ENCODE assay signal across 24 mouse cellular contexts in genomic region chr1:15958661-15959060, GRCm38 (mm10).
DNase-seq lines count a peak whose midpoint lies in the region; ATAC-seq and TF ChIP-seq lines count a peak whose summit lies in the region.
"Had no signal": no experiment of that assay in that cellular context is flagged by ENCODE, and none has a peak within 500 bp of the region (broad histone marks: within the 10 kb centered on the region; RNA-seq: fewer than 3 reads in every experiment).

No protein-coding gene starts in this region.

- H3K9ac ChIP-seq in embryonic facial prominence, embryonic 14.5 days (ENCODE audit: low read depth, low read length), result no peak overlapping the region
- no peak overlapping the region for H3K9ac ChIP-seq in midbrain, embryonic 14.5 days (replicated peaks; ENCODE audit: low read length)
- no peak overlapping the region for H3K9ac ChIP-seq in midbrain, postnatal 0 days (replicated peaks; ENCODE audit: low read length, poor library complexity, severe bottlenecking)
- no peak overlapping the region for H3K9ac ChIP-seq in limb, embryonic 13.5 days
- H3K9ac ChIP-seq: embryonic facial prominence, embryonic 12.5 days; forebrain, embryonic 12.5 days; forebrain, embryonic 15.5 days; heart, embryonic 12.5 days; heart, embryonic 15.5 days; hindbrain, embryonic 14.5 days had no signal

- H3K27me3 ChIP-seq in embryonic facial prominence, embryonic 14.5 days (replicated peaks; ENCODE audit: control insufficient read depth, insufficient read depth, low read length), result no peaks in the 10 kb centered on the region
- H3K27me3 ChIP-seq in embryonic facial prominence, embryonic 10.5 days (replicated peaks; ENCODE audit: low read depth, poor library complexity, severe bottlenecking), result no peaks in the 10 kb centered on the region
- H3K27me3 ChIP-seq in midbrain, embryonic 14.5 days (ENCODE audit: control insufficient read depth, insufficient read depth, low read length), result no peaks in the 10 kb centered on the region
- no peaks in the 10 kb centered on the region for H3K27me3 ChIP-seq in midbrain, postnatal 0 days (ENCODE audit: insufficient read depth, low read length)
- no peaks in the 10 kb centered on the region for H3K27me3 ChIP-seq in limb, embryonic 13.5 days
- H3K27me3 ChIP-seq: embryonic facial prominence, embryonic 12.5 days; forebrain, embryonic 12.5 days; forebrain, embryonic 15.5 days; heart, embryonic 12.5 days; heart, embryonic 15.5 days had no signal

- H3K9me3 ChIP-seq in embryonic facial prominence, embryonic 14.5 days (ENCODE audit: control insufficient read depth, low read length), result no peaks in the 10 kb centered on the region
- no peaks in the 10 kb centered on the region for H3K9me3 ChIP-seq in embryonic facial prominence, embryonic 10.5 days
- H3K9me3 ChIP-seq in midbrain, embryonic 14.5 days (ENCODE audit: control insufficient read depth, low read length), result no peaks in the 10 kb centered on the region
- H3K9me3 ChIP-seq in midbrain, postnatal 0 days (ENCODE audit: low read length), result no peaks in the 10 kb centered on the region
- no peaks in the 10 kb centered on the region for H3K9me3 ChIP-seq in limb, embryonic 13.5 days
- H3K9me3 ChIP-seq: embryonic facial prominence, embryonic 12.5 days; forebrain, embryonic 12.5 days; forebrain, embryonic 15.5 days; heart, embryonic 12.5 days; heart, embryonic 15.5 days had no signal

- no peaks in the 10 kb centered on the region for H3K4me1 ChIP-seq in embryonic facial prominence, embryonic 14.5 days (ENCODE audit: control insufficient read depth, insufficient read depth, low read length)
- no peaks in the 10 kb centered on the region for H3K4me1 ChIP-seq in embryonic facial prominence, embryonic 10.5 days
- H3K4me1 ChIP-seq in midbrain, embryonic 14.5 days (ENCODE audit: control insufficient read depth, insufficient read depth, low read length), result no peaks in the 10 kb centered on the region
- H3K4me1 ChIP-seq in midbrain, postnatal 0 days (ENCODE audit: insufficient read depth, low read length), result no peaks in the 10 kb centered on the region
- H3K4me1 ChIP-seq in limb, embryonic 13.5 days, result peaks cover 3% of the 10 kb centered on the region; the same call in 1 of the 2 replicates
- H3K4me1 ChIP-seq: embryonic facial prominence, embryonic 12.5 days; forebrain, embryonic 12.5 days; forebrain, embryonic 15.5 days; heart, embryonic 12.5 days; heart, embryonic 15.5 days had no signal

- H3K4me3 ChIP-seq in embryonic facial prominence, embryonic 14.5 days (ENCODE audit: low read depth, low read length), result no peak overlapping the region
- H3K4me3 ChIP-seq in embryonic facial prominence, embryonic 10.5 days, result no peak overlapping the region
- no peak overlapping the region for H3K4me3 ChIP-seq in midbrain, embryonic 14.5 days (replicated peaks; ENCODE audit: low read depth, low read length)
- no peak overlapping the region for H3K4me3 ChIP-seq in midbrain, postnatal 0 days (ENCODE audit: low read depth, low read length)
- no peak overlapping the region for H3K4me3 ChIP-seq in limb, embryonic 13.5 days
- H3K4me3 ChIP-seq: embryonic facial prominence, embryonic 12.5 days; erythroblast, embryonic 14.5 days; forebrain, embryonic 12.5 days; forebrain, embryonic 15.5 days; gastrocnemius, adult 2 months; heart, embryonic 12.5 days; heart, embryonic 15.5 days had no signal

- peak; percentile 28 for DNase-seq in embryonic facial prominence, embryonic 14.5 days (ENCODE audit: low spot score)
- DNase-seq in embryonic facial prominence, embryonic 10.5 days (ENCODE audit: low spot score), result no peak
- DNase-seq in midbrain, embryonic 14.5 days, result no peak
- DNase-seq in midbrain, postnatal 0 days (ENCODE audit: low spot score), result no peak
- DNase-seq in adrenal gland, postnatal 14 days, result no peak
- DNase-seq in right cerebral cortex, postnatal 4 days, result no peak
- DNase-seq: adrenal gland, postnatal 25 days; cerebellum, adult 18-20 months; cerebellum, adult 9-10 months; cerebellum, postnatal 14 days; gastrocnemius, adult 2 months; gastrocnemius, postnatal 14 days; heart, postnatal 10 days; heart, postnatal 36 days had no signal

- 62% methylated on average over 1 of the region's 1 CpGs for WGBS in embryonic facial prominence, embryonic 14.5 days
- WGBS in embryonic facial prominence, embryonic 10.5 days, result 80% methylated on average over 1 of the region's 1 CpGs
- WGBS in midbrain, embryonic 14.5 days, result 31% methylated on average over 1 of the region's 1 CpGs
- 41% methylated on average over 1 of the region's 1 CpGs for WGBS in midbrain, postnatal 0 days
- WGBS in limb, embryonic 13.5 days, result 13% methylated on average over 1 of the region's 1 CpGs

- ATAC-seq in embryonic facial prominence, embryonic 14.5 days (ENCODE audit: low read depth), result no peak
- peak; percentile 17; the same call in 1 of the 2 replicates for ATAC-seq in midbrain, embryonic 14.5 days (ENCODE audit: low FRiP score, low TSS enrichment)
- no peak for ATAC-seq in midbrain, postnatal 0 days (ENCODE audit: low FRiP score)
- peak; percentile 59; the same call in 1 of the 2 replicates for ATAC-seq in limb, embryonic 13.5 days (ENCODE audit: low FRiP score, low read depth)
- ATAC-seq: forebrain, embryonic 15.5 days; hindbrain, postnatal 0 days; inflammation-experienced regulatory T-cells, adult 6 months had no signal

- no peaks in the 10 kb centered on the region for H3K36me3 ChIP-seq in embryonic facial prominence, embryonic 14.5 days (ENCODE audit: control insufficient read depth, insufficient read depth, low read length)
- H3K36me3 ChIP-seq in embryonic facial prominence, embryonic 10.5 days (replicated peaks), result no peaks in the 10 kb centered on the region
- H3K36me3 ChIP-seq in midbrain, embryonic 14.5 days (ENCODE audit: control insufficient read depth, insufficient read depth, low read length), result no peaks in the 10 kb centered on the region
- H3K36me3 ChIP-seq in midbrain, postnatal 0 days (ENCODE audit: insufficient read depth, low read length), result no peaks in the 10 kb centered on the region
- H3K36me3 ChIP-seq in limb, embryonic 13.5 days, result no peaks in the 10 kb centered on the region
- H3K36me3 ChIP-seq: embryonic facial prominence, embryonic 12.5 days; forebrain, embryonic 12.5 days; forebrain, embryonic 15.5 days; heart, embryonic 12.5 days; heart, embryonic 15.5 days had no signal

- H3K4me2 ChIP-seq in embryonic facial prominence, embryonic 14.5 days (ENCODE audit: low read depth, low read length), result no peak overlapping the region
- H3K4me2 ChIP-seq in midbrain, embryonic 14.5 days (ENCODE audit: low read length), result no peak overlapping the region
- H3K4me2 ChIP-seq in midbrain, postnatal 0 days (ENCODE audit: low read depth, low read length, poor library complexity, severe bottlenecking), result no peak overlapping the region
- H3K4me2 ChIP-seq in limb, embryonic 13.5 days (replicated peaks), result no peak overlapping the region
- H3K4me2 ChIP-seq: embryonic facial prominence, embryonic 12.5 days; forebrain, embryonic 12.5 days; forebrain, embryonic 15.5 days; heart, embryonic 12.5 days; heart, embryonic 15.5 days; hindbrain, embryonic 14.5 days had no signal

- no peak overlapping the region for H3K27ac ChIP-seq in embryonic facial prominence, embryonic 14.5 days (replicated peaks; ENCODE audit: low read depth, low read length)
- H3K27ac ChIP-seq in embryonic facial prominence, embryonic 10.5 days (replicated peaks), result no peak overlapping the region
- no peak overlapping the region for H3K27ac ChIP-seq in midbrain, embryonic 14.5 days (replicated peaks; ENCODE audit: low read depth, low read length)
- H3K27ac ChIP-seq in midbrain, postnatal 0 days (ENCODE audit: low read depth, low read length), result no peak overlapping the region
- no peak overlapping the region for H3K27ac ChIP-seq in limb, embryonic 13.5 days
- H3K27ac ChIP-seq: embryonic facial prominence, embryonic 12.5 days; forebrain, embryonic 12.5 days; forebrain, embryonic 15.5 days; gastrocnemius, adult 2 months; heart, embryonic 15.5 days; hindbrain, embryonic 14.5 days; hindbrain, postnatal 0 days had no signal

- no peak for TF ChIP-seq CTCF in midbrain, postnatal 0 days (IDR thresholded peaks at IDR 0.05)

Comparison
In these comparisons a context has a peak if more than half of its experiments do, and no peak if none do; other contexts are left out.
1. ATAC-seq: peak in midbrain, embryonic 14.5 days (single experiment) and limb, embryonic 13.5 days (single experiment); none in embryonic facial prominence, embryonic 14.5 days (single experiment) and midbrain, postnatal 0 days (single experiment).